Mouse (Mus musculus) left cerebral cortex, adult 2 months (tissue): ENCODE measurements at regions not wholly inside any gene's neighbourhood (a gene's known extent, or its start where the extent isn't known, plus 50 kb on each side); places are given as distances from the start of the nearest gene placed in this dataset.
A peak's percentile ranks its signal among the peaks of the same experiment; 100 is the strongest.

ENCODE experiments used
- DNase-seq, 2 experiments: peaks; one replicate each; pipeline ENCODE4 v3.0.0; 2021 to 2022; ENCODE audit warnings: low spot score in 2 of 2, mixed read lengths in 1 of 2; ENCODE audit errors: extremely low spot score in 1 of 2
- H3K27ac ChIP-seq: fragments of 200-600 bp; 2 replicates; pipeline ENCODE4 v1.8.1; 2022
- H3K4me3 ChIP-seq: fragments of 200-600 bp; 2 replicates; pipeline ENCODE4 v1.8.1; 2022
- CTCF ChIP-seq: fragments of 200-600 bp; IDR thresholded peaks from 2 replicates; pipeline ENCODE4 v1.8.1; 2022; ENCODE audit warnings: antibody characterized with exemption, mild to moderate bottlenecking, moderate library complexity
- intact Hi-C: fragments of 180-260 bp; cut with DNase I; formaldehyde crosslinking; loops from one replicate; pipeline ENCODE4 v1.15.1; 2025

DNA sequence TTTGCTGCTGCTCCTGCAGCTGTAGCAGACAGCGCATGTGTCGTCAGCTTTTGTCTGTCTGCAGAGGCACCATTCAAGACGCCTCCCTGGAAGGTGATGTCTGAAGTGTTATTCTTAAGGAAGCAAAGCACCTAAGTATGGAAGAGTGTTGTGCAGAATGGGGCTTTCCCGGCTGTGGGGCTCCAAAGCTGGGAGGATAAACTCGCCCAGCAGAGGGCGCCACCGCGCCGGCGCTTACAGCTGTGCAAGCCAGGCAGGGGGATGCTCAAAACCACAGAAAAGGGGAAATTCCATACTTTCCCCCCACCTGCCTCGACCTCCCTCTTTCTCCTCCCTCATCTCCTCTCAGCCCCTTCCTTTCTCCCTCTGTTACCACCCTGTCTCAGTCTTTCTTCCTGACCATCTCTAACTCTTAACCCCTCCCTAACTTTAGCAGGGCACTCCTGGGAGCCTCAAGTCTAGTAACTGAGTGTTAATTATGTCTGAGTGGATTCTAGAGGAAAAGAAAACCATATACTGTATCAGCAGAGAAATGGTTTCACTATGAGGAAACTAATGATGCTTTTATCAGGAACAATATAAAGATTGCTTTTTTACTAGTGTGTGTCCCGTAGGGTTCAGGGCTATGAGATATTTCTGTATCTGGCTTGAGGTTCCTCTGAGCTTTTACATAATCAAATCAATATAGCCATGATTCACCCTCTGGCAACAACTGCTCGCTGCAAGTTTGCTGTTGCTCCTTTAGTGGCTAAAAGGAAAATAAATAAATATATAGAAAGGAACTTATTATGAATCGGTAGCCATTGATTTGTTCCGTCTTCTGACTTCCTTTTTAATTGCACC, 539.5 kb downstream of the Ccdc171 start:
- no peak overlapping the region for H3K4me3 ChIP-seq
- TF ChIP-seq CTCF, result peak; percentile 85
- no peak overlapping the region for H3K27ac ChIP-seq
- intact Hi-C loops, result loop anchor here (2.0 to 10.0 kb wide), 5 partner anchors 272 to 1032 kb away; partner anchors contain the start of gene Bnc2
- peak; percentile 71 to 82 for DNase-seq

DNA sequence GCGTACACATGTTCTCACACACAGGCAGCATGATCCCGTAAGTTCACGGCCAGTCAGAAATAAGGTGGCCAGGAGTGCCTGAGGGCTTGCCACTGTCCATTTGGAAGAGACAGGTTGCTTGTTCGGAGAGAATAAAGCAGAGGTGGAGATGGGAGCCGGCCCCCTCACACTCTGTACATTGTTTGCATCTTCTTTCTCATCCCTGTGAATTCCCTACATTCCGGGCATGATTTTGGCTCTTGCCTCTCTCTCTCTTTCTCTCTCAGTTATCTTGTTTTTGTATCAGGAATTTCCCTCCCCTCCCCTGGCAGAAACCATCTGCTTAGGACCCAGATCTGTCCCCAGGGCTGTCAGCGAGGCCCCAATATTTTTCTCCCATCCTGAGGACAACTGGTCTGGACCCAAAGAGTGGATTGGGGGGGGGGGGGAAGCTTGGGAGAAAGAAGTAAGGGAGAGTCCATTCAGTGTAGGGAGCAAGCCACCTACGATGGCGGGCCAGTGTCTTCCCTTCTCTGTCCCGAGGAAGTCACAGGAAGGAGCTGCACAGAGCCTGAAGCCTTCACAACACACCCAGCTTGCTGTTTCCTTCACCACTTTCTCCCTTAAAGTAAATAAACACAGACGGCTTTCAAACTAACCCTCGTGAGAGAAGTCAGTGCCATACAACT, 540.2 kb downstream of the Ccdc171 start:
- TF ChIP-seq CTCF, result no peak

DNA sequence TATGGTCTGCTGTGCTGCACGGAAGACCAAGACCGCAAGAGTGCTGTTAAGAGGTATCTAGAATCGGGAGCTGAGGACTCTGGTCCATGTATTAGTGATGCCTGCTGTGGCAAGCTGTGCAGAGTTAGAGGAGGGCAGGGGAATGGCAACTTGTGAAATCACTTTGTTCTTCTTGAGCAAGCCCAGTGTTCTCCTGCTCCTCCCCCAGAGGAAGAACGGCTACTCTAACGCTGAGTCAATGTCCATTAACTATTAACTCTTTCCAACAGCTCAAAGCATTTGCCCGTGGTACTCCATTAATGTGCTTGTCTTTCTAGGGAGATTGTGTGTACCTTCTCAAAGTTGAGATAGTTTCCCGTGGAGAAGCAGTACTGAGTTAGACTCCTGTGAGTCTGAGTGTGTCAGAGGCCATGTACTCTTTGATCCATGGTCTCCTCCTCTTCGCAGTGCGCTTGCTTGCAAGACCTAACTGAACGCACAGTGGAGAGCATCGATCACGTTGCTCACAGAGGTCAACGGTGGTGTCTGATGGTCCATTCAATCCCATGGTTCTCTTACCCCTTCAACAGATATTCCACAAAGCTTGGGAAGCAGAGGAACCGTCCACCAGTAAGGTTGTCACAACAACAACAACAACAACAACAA, 542.7 kb downstream of the Ccdc171 start:
- no peak for TF ChIP-seq CTCF
- no peak for DNase-seq

More for the DNA sequence above, 540.2 kb downstream of the Ccdc171 start:
- Histone ChIP-seq H3K27ac (no peak overlapping the region), H3K4me3 (no peak overlapping the region)
- intact Hi-C loops, result loop anchor here (2.0 to 10.0 kb wide), 5 partner anchors 273 to 1031 kb away; partner anchors contain the start of gene Bnc2
- DNase-seq, result no peak

GRCm38 (mm10) chr4:84068947-84069663, 543.8 kb downstream of the Ccdc171 start:
- no peak for DNase-seq
- no peak for TF ChIP-seq CTCF
- no peak overlapping the region for H3K4me3 ChIP-seq
- no peak overlapping the region for H3K27ac ChIP-seq
- intact Hi-C loops, result loop anchor here (5.0 to 10.0 kb wide), 3 partner anchors 366 to 788 kb away; partner anchors contain the start of gene Bnc2

More for the DNA sequence above, 542.7 kb downstream of the Ccdc171 start:
- Histone ChIP-seq H3K27ac (no peak overlapping the region), H3K4me3 (no peak overlapping the region)
- intact Hi-C loops, result loop anchor here (5.0 to 10.0 kb wide), 3 partner anchors 367 to 789 kb away; partner anchors contain the start of gene Bnc2

- no peak overlapping the region for H3K27ac ChIP-seq
- no peak overlapping the region for H3K4me3 ChIP-seq
Measured at GRCm38 (mm10) chr4:84069681-84070080, 544.3 kb downstream of the Ccdc171 start.

GRCm38 (mm10) chr4:84070089-84070488, 544.7 kb downstream of the Ccdc171 start:
- TF ChIP-seq CTCF, result no peak
- intact Hi-C loops, result no loop called here
- no peak for DNase-seq
- Histone ChIP-seq H3K4me3 (no peak overlapping the region), H3K27ac (no peak overlapping the region)

More at GRCm38 (mm10) chr4:84069681-84070080, 544.3 kb downstream of the Ccdc171 start:
- intact Hi-C loops, result loop anchor here (5.0 to 10.0 kb wide), 3 partner anchors 365 to 788 kb away; partner anchors contain the start of gene Bnc2
- TF ChIP-seq CTCF, result no peak
- no peak for DNase-seq

DNA sequence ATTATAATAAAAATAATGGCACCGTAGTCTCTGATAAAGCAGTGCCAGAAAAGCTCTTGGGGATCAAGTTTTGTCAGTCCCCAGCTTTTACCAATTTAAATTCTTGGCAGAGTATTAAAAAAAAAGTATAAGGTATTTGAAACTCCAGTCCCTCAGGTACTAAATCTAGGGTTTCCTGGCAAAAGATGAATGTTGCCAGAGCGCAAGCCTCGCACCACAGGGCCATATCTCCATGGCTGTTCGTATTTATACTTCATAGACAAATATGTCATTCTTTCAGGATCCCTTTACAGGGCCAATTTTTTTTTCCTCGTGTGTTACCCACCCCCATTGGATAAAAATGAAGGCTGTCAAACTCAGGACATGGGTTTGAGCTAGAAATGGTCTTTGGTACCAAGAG, 546.8 kb downstream of the Ccdc171 start:
- Histone ChIP-seq H3K27ac (no peak overlapping the region), H3K4me3 (no peak overlapping the region)
- intact Hi-C loops, result no loop called here
- no peak for DNase-seq
- TF ChIP-seq CTCF, result no peak

DNA sequence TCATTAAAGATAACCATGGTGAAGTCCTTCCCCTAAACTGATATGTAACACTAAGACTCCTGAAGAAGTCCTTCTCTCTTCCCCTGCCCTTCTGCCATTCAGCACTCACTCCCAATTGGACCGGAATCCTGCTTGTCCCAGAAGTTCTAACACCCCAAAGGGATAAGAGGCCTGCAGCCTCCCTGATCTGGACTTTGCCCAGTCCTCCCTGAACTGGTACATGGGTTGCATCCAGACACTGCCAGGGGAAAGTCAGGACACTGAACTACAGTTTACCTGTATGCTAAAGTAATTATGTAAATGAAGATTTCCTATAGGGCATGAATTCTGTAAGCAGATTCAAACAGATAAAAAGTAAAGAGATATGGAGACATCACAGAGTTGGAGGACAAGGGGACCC, 551.2 kb downstream of the Ccdc171 start:
- intact Hi-C loops, result no loop called here
- no peak for TF ChIP-seq CTCF
- DNase-seq, result no peak
- Histone ChIP-seq H3K4me3 (no peak overlapping the region), H3K27ac (no peak overlapping the region)

DNA sequence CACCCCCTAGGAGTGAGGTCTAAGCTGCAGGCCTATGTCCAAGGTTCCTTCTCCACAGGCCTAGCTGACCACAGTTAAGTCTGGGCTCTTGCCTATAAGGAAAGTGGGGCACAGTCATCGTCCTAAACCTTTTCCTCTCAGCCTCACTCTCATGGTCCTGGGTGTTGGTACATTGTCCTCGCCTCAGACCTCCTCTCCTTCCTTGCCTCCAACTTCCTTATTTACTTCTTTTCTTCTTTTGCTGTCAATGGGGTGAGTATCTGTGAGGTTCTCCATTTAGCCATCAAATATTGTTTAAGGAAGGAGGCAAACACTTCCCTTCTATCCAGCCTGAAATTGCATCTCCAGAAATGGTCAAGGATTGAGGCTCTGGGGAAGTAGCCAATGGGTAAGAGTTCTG, 554.2 kb downstream of the Ccdc171 start:
- no peak for TF ChIP-seq CTCF
- no peak overlapping the region for H3K4me3 ChIP-seq
- no peak for DNase-seq
- intact Hi-C loops, result no loop called here
- no peak overlapping the region for H3K27ac ChIP-seq

DNA sequence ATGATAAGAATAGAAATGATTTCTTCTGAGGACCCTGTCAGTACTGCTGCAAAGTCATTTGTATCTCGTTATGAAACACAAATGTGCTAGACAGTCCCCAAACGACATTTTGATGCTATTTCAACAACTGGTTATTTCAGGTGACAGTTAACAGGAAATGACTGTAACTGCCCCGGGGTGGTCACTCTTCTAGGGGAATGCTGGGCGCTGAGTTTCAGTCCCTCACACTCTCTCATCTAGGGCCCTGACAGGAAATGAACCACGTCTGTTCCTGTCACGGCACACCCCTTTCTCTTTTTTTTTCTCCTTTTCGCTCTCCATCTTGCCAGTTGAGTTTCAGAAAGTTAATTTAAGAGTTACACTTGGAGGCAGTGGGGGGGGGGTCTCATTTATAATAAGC, 556.2 kb downstream of the Ccdc171 start:
- no peak overlapping the region for H3K4me3 ChIP-seq
- no peak for TF ChIP-seq CTCF
- DNase-seq, result no peak
- no peak overlapping the region for H3K27ac ChIP-seq
- intact Hi-C loops, result no loop called here

DNA sequence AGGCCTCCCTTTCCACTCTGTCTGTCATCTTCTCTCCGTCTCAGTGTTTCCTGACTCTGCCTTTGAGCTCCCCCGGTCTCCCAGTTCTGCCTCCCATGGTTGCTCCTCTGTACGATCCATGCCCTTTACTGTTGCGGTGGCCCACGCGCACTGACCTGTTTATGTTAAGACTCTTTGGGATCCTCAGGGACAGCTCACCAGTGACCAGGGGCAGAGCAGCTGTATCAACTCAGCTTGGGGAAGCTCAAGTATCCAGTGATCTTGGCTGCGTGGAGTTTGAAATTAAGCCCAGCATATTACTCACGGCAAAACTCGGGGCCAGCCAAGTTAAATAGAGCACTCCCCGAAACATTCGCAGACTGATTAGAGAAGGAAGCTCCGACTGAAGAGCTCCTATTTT, 562.8 kb downstream of the Ccdc171 start:
- intact Hi-C loops, result no loop called here
- no peak for DNase-seq
- Histone ChIP-seq H3K27ac (no peak overlapping the region), H3K4me3 (no peak overlapping the region)
- no peak for TF ChIP-seq CTCF
